17 mouse cellular contexts compared by ENCODE assay signal in the genomic region with DNA sequence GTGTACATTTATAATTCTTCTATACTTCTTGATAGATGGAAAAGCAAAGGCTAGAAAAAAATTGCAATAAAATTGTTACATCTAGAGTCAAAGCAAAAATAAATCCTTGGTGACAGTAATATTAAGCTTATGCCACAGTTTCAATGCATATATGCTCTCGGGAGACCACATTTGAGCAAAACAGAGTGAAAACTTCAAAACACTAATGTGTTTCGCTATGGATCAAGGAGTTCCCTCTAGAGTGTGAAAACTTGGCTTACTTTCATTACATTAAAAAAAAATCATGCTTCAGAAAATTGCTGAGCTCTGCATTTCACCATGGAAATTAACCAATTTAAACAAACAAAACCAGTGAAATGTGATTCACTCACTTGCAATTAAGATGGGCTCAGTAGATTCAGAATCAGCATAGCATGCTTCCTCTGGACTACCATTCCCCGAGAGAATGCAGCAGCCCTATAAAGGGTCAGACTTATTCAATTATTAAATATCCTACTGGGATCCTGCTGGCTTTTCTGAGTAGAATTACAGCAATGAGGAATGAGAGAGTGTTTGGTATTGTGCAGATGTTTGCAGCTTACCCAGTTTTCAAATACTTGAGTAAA.
A peak's percentile ranks its signal among the peaks of the same experiment; 100 is the strongest.
DNase-seq lines count a peak whose midpoint lies in the region; ATAC-seq and TF ChIP-seq lines count a peak whose summit lies in the region.
"Had no signal": no experiment of that assay in that cellular context is flagged by ENCODE, and none has a peak within 500 bp of the region (broad histone marks: within the 10 kb centered on the region; RNA-seq: fewer than 3 reads in every experiment).

No protein-coding gene starts in this region.

- no peak for DNase-seq in limb, embryonic 10.5 days (ENCODE audit: low spot score)
- DNase-seq in brain, adult 2 months (ENCODE audit: low read depth, low spot score) = peak; percentile 3
- peak; percentile 7 for DNase-seq in hindbrain, postnatal 0 days (ENCODE audit: low spot score)
- DNase-seq in retina, postnatal 1 day = peak; percentile 1
- DNase-seq in right cerebral cortex, adult 18-20 months = no peak
- DNase-seq in adrenal gland, postnatal 14 days = no peak
- DNase-seq: cerebellum, adult 9-10 months; gastrocnemius, postnatal 36 days; kidney, postnatal 36 days; lung, postnatal 4 days; thymus, postnatal 14 days had no signal

- ATAC-seq in limb, embryonic 13.5 days (ENCODE audit: low FRiP score, low read depth) = peak; percentile 40; the same call in 1 of the 2 replicates
- no peak for ATAC-seq in hindbrain, postnatal 0 days
- ATAC-seq: intestine, embryonic 16.5 days had no signal

- H3K36me3 ChIP-seq in limb, embryonic 13.5 days = no peaks in the 10 kb centered on the region
- H3K36me3 ChIP-seq in limb, embryonic 10.5 days = no peaks in the 10 kb centered on the region
- H3K36me3 ChIP-seq in hindbrain, postnatal 0 days (ENCODE audit: insufficient read depth, low read length) = no peaks in the 10 kb centered on the region
- H3K36me3 ChIP-seq: embryonic facial prominence, embryonic 15.5 days; lung, embryonic 15.5 days; neural tube, embryonic 12.5 days had no signal

- H3K4me3 ChIP-seq in limb, embryonic 13.5 days = no peak overlapping the region
- no peak overlapping the region for H3K4me3 ChIP-seq in limb, embryonic 10.5 days
- H3K4me3 ChIP-seq in hindbrain, postnatal 0 days (ENCODE audit: low read length) = no peak overlapping the region
- H3K4me3 ChIP-seq: embryonic facial prominence, embryonic 15.5 days; lung, embryonic 15.5 days; neural tube, embryonic 12.5 days had no signal

- H3K9me3 ChIP-seq in limb, embryonic 13.5 days = no peaks in the 10 kb centered on the region
- no peaks in the 10 kb centered on the region for H3K9me3 ChIP-seq in limb, embryonic 10.5 days (replicated peaks)
- no peaks in the 10 kb centered on the region for H3K9me3 ChIP-seq in hindbrain, postnatal 0 days (ENCODE audit: low read length)
- H3K9me3 ChIP-seq: embryonic facial prominence, embryonic 15.5 days; lung, embryonic 15.5 days; neural tube, embryonic 12.5 days had no signal

- H3K4me1 ChIP-seq in limb, embryonic 13.5 days = peaks cover 3% of the 10 kb centered on the region; the same call in 1 of the 2 replicates
- H3K4me1 ChIP-seq in limb, embryonic 10.5 days = no peaks in the 10 kb centered on the region
- H3K4me1 ChIP-seq in hindbrain, postnatal 0 days (ENCODE audit: insufficient read depth, low read length) = 0 out of 2 replicates have a peak, but pooled peaks cover 3% of the 10 kb centered on the region
- H3K4me1 ChIP-seq: embryonic facial prominence, embryonic 15.5 days; lung, embryonic 15.5 days; neural tube, embryonic 12.5 days had no signal

- no peak for TF ChIP-seq CTCF in hindbrain, postnatal 0 days (IDR thresholded peaks at IDR 0.05; ENCODE audit: low read depth)

- H3K27ac ChIP-seq in limb, embryonic 13.5 days = no peak overlapping the region
- H3K27ac ChIP-seq in limb, embryonic 10.5 days = no peak overlapping the region
- no peak overlapping the region for H3K27ac ChIP-seq in hindbrain, postnatal 0 days
- H3K27ac ChIP-seq: embryonic facial prominence, embryonic 15.5 days; liver, embryonic 14.5 days; lung, embryonic 15.5 days; neural tube, embryonic 12.5 days had no signal

- no peaks in the 10 kb centered on the region for H3K27me3 ChIP-seq in limb, embryonic 13.5 days
- no peaks in the 10 kb centered on the region for H3K27me3 ChIP-seq in limb, embryonic 10.5 days (ENCODE audit: low read depth, poor library complexity, severe bottlenecking)
- H3K27me3 ChIP-seq in hindbrain, postnatal 0 days (ENCODE audit: insufficient read depth, low read length) = no peaks in the 10 kb centered on the region
- H3K27me3 ChIP-seq: embryonic facial prominence, embryonic 15.5 days; lung, embryonic 15.5 days; neural tube, embryonic 12.5 days had no signal

- 59% methylated on average over 3 of the region's 3 CpGs for whole genome bisulfite sequencing in limb, embryonic 13.5 days
- WGBS in limb, embryonic 10.5 days = 87% methylated on average over 3 of the region's 3 CpGs
- 47% methylated on average over 3 of the region's 3 CpGs for WGBS in hindbrain, postnatal 0 days

- H3K9ac ChIP-seq in limb, embryonic 13.5 days = no peak overlapping the region
- H3K9ac ChIP-seq in hindbrain, postnatal 0 days (replicated peaks; ENCODE audit: low read length) = no peak overlapping the region
- H3K9ac ChIP-seq: embryonic facial prominence, embryonic 15.5 days; liver, embryonic 14.5 days; lung, embryonic 15.5 days; neural tube, embryonic 12.5 days had no signal

- H3K4me2 ChIP-seq in limb, embryonic 13.5 days (replicated peaks) = no peak overlapping the region
- H3K4me2 ChIP-seq in hindbrain, postnatal 0 days (ENCODE audit: low read depth, low read length) = no peak overlapping the region
- H3K4me2 ChIP-seq: embryonic facial prominence, embryonic 15.5 days; lung, embryonic 15.5 days; neural tube, embryonic 12.5 days had no signal

Comparison
In these comparisons a context has a peak if more than half of its experiments do, and no peak if none do; other contexts are left out.
1. DNase-seq: peak in brain, adult 2 months (single experiment), hindbrain, postnatal 0 days (single experiment) and retina, postnatal 1 day (single experiment); none in limb, embryonic 10.5 days (single experiment), right cerebral cortex, adult 18-20 months (single experiment) and adrenal gland, postnatal 14 days (single experiment).